Mouse (Mus musculus) C2C12 (cell line): ENCODE measurements around the gene Msrb3. TPM values are rescaled to one million over a fixed set of nuclear protein-coding genes. Genes with fewer than 3 reads are reported as not detected.

Source experiments
- H3K27me3 ChIP-seq: one replicate; pipeline ENCODE4 v1.6.1; 2011; ENCODE audit not compliant: control insufficient read depth, insufficient read depth, insufficient read length
- H3K36me3 ChIP-seq: one replicate; pipeline ENCODE4 v1.6.1; 2011; ENCODE audit not compliant: control insufficient read depth, insufficient read depth
- H3K4me3 ChIP-seq: one replicate; pipeline ENCODE4 v1.5.1; 2011; ENCODE audit warnings: mild to moderate bottlenecking, control low read depth; ENCODE audit not compliant: poor library complexity, insufficient read depth, severe bottlenecking
- H3K79me2 ChIP-seq: one replicate; pipeline ENCODE4 v1.6.1; 2011; ENCODE audit not compliant: control insufficient read depth, insufficient read depth
- H3K79me3 ChIP-seq: one replicate; pipeline ENCODE4 v1.6.1; 2011; ENCODE audit warnings: low read depth, control low read depth
- H3ac ChIP-seq: one replicate; pipeline ENCODE3; 2011; ENCODE audit warnings: low read depth; ENCODE audit not compliant: control insufficient read depth, insufficient read length
- CEBPB ChIP-seq: IDR thresholded peaks from one replicate; pipeline ENCODE4 v1.6.1; 2011; ENCODE audit warnings: low read depth, mild to moderate bottlenecking, control low read depth, moderate library complexity
- CTCF ChIP-seq: IDR thresholded peaks from one replicate; pipeline ENCODE4 v1.5.1; 2011; ENCODE audit not compliant: control insufficient read depth, insufficient read depth, insufficient read length
- FOSL1 ChIP-seq: IDR thresholded peaks from one replicate; pipeline ENCODE4 v1.8.0; 2011; ENCODE audit warnings: mild to moderate bottlenecking, low read length; ENCODE audit not compliant: poor library complexity, insufficient read depth, severe bottlenecking
- MAX ChIP-seq: IDR thresholded peaks from one replicate; pipeline ENCODE4 v1.6.1; 2011; ENCODE audit warnings: mild to moderate bottlenecking, control low read depth
- MYOD1 ChIP-seq: IDR thresholded peaks from one replicate; pipeline ENCODE4 v1.6.1; 2011; ENCODE audit warnings: low read depth; ENCODE audit not compliant: control insufficient read depth, insufficient read length
- MYOG ChIP-seq: IDR thresholded peaks from one replicate; pipeline ENCODE4 v1.6.1; 2011; ENCODE audit not compliant: control insufficient read depth, insufficient read length; ENCODE audit errors: extremely low read depth
- USF1 ChIP-seq: IDR thresholded peaks from one replicate; pipeline ENCODE4 v1.6.1; 2011; ENCODE audit warnings: low read depth, mild to moderate bottlenecking, control low read depth, moderate library complexity
- polyA plus RNA-seq: library from polyadenylated mRNA; unstranded; fragments of >200 nt; fragmentation: generic; extraction: Trizol; gene quantifications from one replicate; pipeline ENCODE4 v1.2.1, GENCODE M21; 2012; ENCODE audit warnings: missing spikeins

Msrb3 gene
- polyA plus RNA-seq, 1 experiment, result 13.3 TPM

DNA sequence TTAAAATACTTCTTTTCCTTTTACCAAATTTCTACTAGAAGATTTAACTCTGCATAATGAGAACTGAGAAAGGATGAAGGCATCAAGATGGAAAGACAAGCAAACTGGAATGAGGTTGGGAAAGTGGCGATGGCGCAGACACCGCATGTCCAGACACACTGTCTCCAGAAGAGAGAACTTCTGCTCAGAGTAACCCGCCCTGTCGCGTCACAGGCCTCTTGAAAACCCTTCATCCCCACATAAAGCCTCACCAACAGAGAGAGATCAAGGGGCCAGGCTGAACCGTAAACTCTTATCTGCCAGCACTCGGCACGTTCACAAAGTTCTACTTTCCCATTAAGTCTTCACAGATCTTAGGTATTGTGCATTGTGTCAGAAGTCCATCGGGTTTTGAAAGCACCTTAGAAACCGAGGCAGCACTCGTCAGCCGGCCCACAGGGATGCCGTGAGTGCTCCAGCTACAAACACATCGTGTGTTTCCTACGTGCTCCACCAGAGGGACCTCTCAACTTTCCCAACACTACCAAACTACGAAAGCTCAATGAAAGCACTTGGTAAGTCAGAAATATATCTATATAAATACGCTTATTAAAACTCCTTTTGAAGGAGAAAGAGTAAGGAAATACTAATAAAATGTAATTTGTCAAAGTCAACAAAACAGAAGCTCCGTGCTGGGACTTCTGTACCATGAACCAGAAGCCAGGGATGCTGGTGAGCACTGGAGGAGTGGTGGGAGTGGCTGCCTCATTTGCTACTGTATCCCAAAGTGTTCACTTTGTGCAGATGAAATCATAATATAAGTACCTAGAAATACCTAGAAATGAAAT lies 39.4 kb upstream of the Msrb3 start:
- Histone ChIP-seq H3K27me3 (no peaks in the 10 kb centered on the region), H3K79me2 (peaks cover 18% of the 10 kb centered on the region), H3K4me3 (no peak overlapping the region), H3ac (no peak overlapping the region), H3K36me3 (no peaks in the 10 kb centered on the region), H3K79me3 (peaks cover 5% of the 10 kb centered on the region)
- no peak for TF ChIP-seq MAX
- TF ChIP-seq MYOG, result no peak
- TF ChIP-seq FOSL1, result no peak
- TF ChIP-seq CTCF, result no peak
- TF ChIP-seq MYOD1, result no peak
- no peak for TF ChIP-seq USF1
- no peak for TF ChIP-seq CEBPB

DNA sequence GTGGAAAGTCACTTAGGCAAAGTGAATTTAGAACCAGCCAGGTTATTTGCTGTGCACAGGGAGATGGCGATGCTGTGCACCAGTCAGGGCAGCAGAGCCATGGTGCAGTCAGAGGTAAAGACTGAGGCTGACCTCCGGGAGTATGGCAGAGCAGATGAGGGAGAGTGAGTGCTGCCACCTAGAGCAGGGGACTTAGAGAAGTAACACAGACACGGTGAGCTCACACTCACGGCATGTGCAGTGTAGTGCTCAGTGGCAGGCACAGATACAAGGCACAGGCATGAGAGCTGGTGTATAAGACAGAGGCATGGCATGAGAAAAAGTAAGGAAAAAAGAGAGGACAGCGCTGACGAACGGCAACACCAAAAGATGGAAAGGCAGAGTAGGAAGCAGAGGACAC lies 30.6 kb upstream of the Msrb3 start:
- H3K4me3 ChIP-seq, result no peak overlapping the region
- H3K36me3 ChIP-seq, result peaks cover 54% of the 10 kb centered on the region
- TF ChIP-seq MAX (no peak), USF1 (no peak), MYOG (no peak), MYOD1 (no peak), CTCF (no peak), FOSL1 (no peak)
- H3K27me3 ChIP-seq, result no peaks in the 10 kb centered on the region
- H3K79me2 ChIP-seq, result no peaks in the 10 kb centered on the region
- H3K79me3 ChIP-seq, result peaks cover 2% of the 10 kb centered on the region
- no peak overlapping the region for H3ac ChIP-seq

DNA sequence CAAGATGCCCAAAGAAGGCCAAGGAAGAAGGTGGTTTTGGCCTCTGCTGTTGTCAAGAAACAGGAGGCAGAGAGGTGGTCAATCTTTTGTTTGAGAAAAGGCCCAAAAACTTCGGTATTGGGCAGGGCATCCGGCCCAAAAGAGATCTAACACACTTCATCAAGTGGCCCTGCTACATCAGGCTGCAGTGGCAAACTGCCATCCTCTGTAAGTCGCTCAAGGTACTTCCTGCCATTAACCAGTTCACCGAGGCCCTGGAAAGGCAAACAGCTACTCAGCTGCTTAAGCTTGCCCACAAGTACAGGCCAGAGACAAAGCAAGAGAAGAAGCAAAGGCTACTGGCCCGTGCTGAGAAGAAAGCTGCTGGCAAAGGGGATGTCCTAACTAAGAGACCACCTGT lies 29.3 kb upstream of the Msrb3 start:
- TF ChIP-seq FOSL1 (no peak), MYOD1 (no peak), USF1 (no peak), MAX (no peak), MYOG (no peak), CEBPB (no peak)
- H3K79me2 ChIP-seq, result no peaks in the 10 kb centered on the region
- H3K36me3 ChIP-seq, result peaks cover 54% of the 10 kb centered on the region
- H3ac ChIP-seq, result no peak overlapping the region
- H3K79me3 ChIP-seq, result no peaks in the 10 kb centered on the region
- no peaks in the 10 kb centered on the region for H3K27me3 ChIP-seq
- H3K4me3 ChIP-seq, result no peak overlapping the region

DNA sequence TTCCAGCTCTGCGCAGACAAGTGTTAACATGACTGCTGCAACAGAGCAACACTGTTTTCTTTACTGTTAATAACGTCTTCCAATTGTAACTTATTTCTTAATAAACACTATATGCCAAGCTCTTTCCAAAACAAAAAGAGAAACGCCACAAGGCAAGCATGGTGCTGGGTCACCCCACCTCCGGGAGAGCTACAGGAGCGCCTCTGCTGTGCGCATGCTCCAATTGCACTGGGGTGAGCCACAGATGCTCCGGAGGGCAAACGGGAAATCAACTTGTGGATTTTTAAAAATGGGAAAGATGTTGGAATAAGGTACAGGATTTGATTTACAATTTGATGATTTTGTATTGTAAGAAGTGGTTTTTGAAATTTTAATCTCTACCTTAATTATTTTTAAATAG lies 27.3 kb upstream of the Msrb3 start:
- Histone ChIP-seq H3K36me3 (peaks cover 41% of the 10 kb centered on the region), H3K79me3 (no peaks in the 10 kb centered on the region), H3ac (no peak overlapping the region), H3K4me3 (no peak overlapping the region), H3K27me3 (no peaks in the 10 kb centered on the region), H3K79me2 (no peaks in the 10 kb centered on the region)
- TF ChIP-seq MYOD1 (no peak), FOSL1 (no peak), USF1 (no peak), MAX (no peak), CTCF (no peak)

DNA sequence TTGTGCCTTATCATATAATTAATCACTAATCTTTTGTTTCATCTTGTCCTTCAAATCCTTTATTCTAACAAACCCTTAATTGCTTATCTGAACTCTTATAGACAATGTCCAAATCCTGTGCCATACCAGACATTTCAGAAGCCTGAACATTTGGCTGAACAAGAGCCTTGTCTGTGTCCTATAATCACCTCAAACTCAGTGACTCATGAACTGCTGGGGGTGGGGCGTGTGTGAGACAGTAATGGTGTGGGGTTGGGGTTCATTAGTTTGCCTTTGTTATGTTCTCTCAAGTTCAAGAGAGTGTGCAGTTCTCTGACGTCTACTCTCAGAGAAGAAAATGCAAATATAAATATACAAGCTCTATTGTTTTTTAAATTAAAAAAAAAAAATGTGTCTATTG lies 22.6 kb upstream of the Msrb3 start:
- Histone ChIP-seq H3ac (no peak overlapping the region), H3K79me2 (no peaks in the 10 kb centered on the region), H3K4me3 (no peak overlapping the region), H3K27me3 (no peaks in the 10 kb centered on the region), H3K79me3 (no peaks in the 10 kb centered on the region), H3K36me3 (peaks cover 14% of the 10 kb centered on the region)
- no peak for TF ChIP-seq FOSL1
- TF ChIP-seq MYOG, result no peak
- no peak for TF ChIP-seq MAX
- TF ChIP-seq CTCF, result no peak
- no peak for TF ChIP-seq MYOD1

DNA sequence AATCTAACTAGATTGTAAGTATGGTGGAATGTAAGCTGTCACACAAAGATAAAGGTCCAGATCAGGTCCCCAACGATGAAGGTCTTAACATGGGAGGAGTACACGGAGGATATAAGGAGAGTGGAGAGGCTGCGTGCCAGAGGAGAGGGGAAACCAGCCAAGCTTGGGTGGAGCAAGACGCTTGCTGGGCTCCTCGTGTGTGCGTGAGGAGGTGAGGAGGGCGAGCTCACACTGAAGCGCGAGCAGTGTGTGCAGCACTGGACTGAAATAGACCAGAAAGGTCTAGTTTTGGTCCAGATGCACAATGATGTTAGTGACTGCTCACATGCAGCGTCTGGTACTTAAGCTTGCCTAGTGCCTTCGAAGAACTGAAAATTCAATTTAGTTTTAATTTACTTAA lies 21.7 kb upstream of the Msrb3 start:
- H3ac ChIP-seq, result no peak overlapping the region
- peaks cover 9% of the 10 kb centered on the region for H3K36me3 ChIP-seq
- H3K4me3 ChIP-seq, result no peak overlapping the region
- no peak for TF ChIP-seq MYOD1
- no peak for TF ChIP-seq MAX
- no peak for TF ChIP-seq CEBPB
- TF ChIP-seq MYOG, result no peak
- TF ChIP-seq USF1, result no peak
- TF ChIP-seq FOSL1, result no peak
- no peak for TF ChIP-seq CTCF
- H3K27me3 ChIP-seq, result no peaks in the 10 kb centered on the region
- H3K79me2 ChIP-seq, result no peaks in the 10 kb centered on the region
- no peaks in the 10 kb centered on the region for H3K79me3 ChIP-seq
